Mouse (Mus musculus) heart, adult 11 months (tissue): ENCODE measurements around the gene Omd.
A peak's percentile ranks its signal among the peaks of the same experiment; 100 is the strongest.

Source experiments
- DNase-seq: peaks from one replicate; pipeline ENCODE4 v3.0.0; 2022

Omd gene

DNA sequence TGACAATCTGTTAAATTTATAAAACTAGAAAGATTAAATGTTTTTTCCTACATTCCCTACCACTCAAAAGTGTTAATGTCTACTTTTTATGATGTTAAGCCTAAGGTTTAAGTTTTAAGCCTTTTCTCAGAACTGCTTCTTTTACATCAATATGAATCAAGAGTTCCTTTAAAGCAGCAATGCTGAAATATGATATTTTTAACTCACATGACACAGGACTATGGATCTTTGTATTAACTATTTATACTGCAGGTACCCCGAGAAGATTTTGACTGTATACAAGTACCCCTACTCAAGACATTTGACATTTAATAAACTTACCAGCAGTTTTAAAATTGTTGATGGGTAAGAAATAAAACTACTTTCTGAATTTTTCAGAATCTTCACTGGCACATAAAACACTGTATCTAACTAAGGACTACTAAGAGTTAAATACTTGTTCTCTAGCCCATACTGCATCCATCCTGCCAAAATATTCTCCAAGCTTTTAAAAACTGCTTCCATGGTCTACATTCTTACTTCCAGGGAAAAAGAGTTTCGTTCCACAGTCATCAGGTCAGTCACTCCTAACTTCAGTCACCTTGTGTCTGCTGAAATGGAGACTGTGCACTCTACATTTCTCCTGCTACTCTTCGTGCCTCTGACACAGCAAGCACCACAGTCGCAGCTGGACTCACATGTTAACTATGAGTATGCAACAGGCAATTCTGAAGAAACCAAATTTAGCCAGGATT, 26.5 kb downstream of the Omd start:
- DNase-seq: no peak

- no peak for DNase-seq
Observed at GRCm38 (mm10) chr13:49617021-49617420, 34.8 kb downstream of the Omd start.

DNA sequence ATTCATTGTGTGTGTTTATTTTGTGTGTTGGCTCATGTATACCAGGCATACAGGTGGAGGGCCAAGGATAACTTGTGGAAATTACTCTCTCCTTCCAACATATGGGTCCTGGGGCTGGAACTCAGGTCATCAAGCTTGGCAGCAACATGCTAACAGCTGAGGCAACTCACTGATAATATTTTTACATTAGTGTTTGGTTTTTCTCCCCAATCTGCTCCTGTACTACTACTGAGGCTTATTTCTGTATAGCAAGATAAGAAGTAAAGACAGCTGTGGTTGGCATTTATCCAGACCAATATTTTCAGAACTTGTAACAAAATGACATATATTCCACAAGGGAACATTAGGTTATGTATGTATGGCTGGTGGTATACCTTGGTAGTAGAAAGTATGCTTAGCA, 36.1 kb downstream of the Omd start:
- no peak for DNase-seq

DNA sequence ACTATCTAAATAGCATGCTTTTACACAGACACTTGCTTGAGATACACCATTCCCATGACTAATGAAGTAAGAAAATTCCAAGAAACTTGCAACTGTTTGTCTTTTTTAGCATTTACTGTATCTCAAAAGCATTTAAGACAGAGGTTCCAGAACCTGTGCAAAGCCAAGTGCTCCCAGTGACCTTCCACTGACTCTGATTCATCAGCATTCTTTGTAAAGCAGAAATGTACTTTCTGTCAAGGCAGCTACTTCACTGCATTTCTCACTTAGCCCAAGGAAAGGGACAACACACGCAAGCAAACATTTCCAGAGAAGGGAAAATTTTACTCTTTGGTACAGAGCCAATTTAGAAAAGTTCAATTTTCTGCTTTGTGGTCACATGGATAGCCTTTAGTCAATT, 41.0 kb downstream of the Omd start:
- DNase-seq: no peak

GRCm38 (mm10) chr13:49628167-49628566, 45.9 kb downstream of the Omd start:
- DNase-seq: no peak

- peak; percentile 95 for DNase-seq
Observed at GRCm38 (mm10) chr13:49629076-49629475, 46.8 kb downstream of the Omd start.

GRCm38 (mm10) chr13:49639965-49640364, 57.7 kb downstream of the Omd start:
- no peak for DNase-seq
